9 mouse cellular contexts compared by ENCODE assay signal in genomic region chr11:88294394-88294710, GRCm38 (mm10). TPM values are rescaled to one million over a fixed set of nuclear protein-coding genes. Genes with fewer than 3 reads are reported as not detected.
DNase-seq lines count a peak whose midpoint lies in the region; ATAC-seq and TF ChIP-seq lines count a peak whose summit lies in the region.
"Had no signal": no experiment of that assay in that cellular context is flagged by ENCODE, and none has a peak within 500 bp of the region (broad histone marks: within the 10 kb centered on the region; RNA-seq: fewer than 3 reads in every experiment).

No protein-coding gene starts in this region.

- H3K4me3 ChIP-seq in kidney, adult 2 months (ENCODE audit: insufficient read depth, low read depth, low read length), result no peak overlapping the region
- H3K4me3 ChIP-seq in embryonic facial prominence, embryonic 11.5 days (ENCODE audit: low read depth, low read length), result peak overlapping the region; percentile 28; the same call in 1 of the 2 replicates
- H3K4me3 ChIP-seq in hindbrain, embryonic 11.5 days (ENCODE audit: low read depth, low read length), result peak overlapping the region; percentile 30
- H3K4me3 ChIP-seq in midbrain, embryonic 11.5 days (ENCODE audit: low read depth, low read length), result peak overlapping the region; percentile 25
- H3K4me3 ChIP-seq in layer of hippocampus, adult 2 months, result no peak overlapping the region

- no peaks in the 10 kb centered on the region for H3K9me3 ChIP-seq in embryonic facial prominence, embryonic 11.5 days (replicated peaks; ENCODE audit: control insufficient read depth, low read length)
- H3K9me3 ChIP-seq in hindbrain, embryonic 11.5 days (ENCODE audit: control insufficient read depth, low read length), result no peaks in the 10 kb centered on the region
- H3K9me3 ChIP-seq in midbrain, embryonic 11.5 days (ENCODE audit: control insufficient read depth, low read length), result no peaks in the 10 kb centered on the region

- H3K27me3 ChIP-seq in kidney, adult 2 months (replicated peaks; ENCODE audit: control insufficient read depth, insufficient read depth, low read length), result no peaks in the 10 kb centered on the region
- H3K27me3 ChIP-seq in embryonic facial prominence, embryonic 11.5 days (ENCODE audit: control insufficient read depth, insufficient read depth, low read length), result no peaks in the 10 kb centered on the region; the same call in 1 of the 2 replicates
- no peaks in the 10 kb centered on the region; the same call in 1 of the 2 replicates for H3K27me3 ChIP-seq in hindbrain, embryonic 11.5 days (ENCODE audit: control insufficient read depth, insufficient read depth, low read length)
- no peaks in the 10 kb centered on the region for H3K27me3 ChIP-seq in midbrain, embryonic 11.5 days (ENCODE audit: control insufficient read depth, insufficient read depth, low read length)

- H3K9ac ChIP-seq in embryonic facial prominence, embryonic 11.5 days (replicated peaks; ENCODE audit: low read length), result peak overlapping the region; percentile 51
- H3K9ac ChIP-seq in hindbrain, embryonic 11.5 days (ENCODE audit: low read depth, low read length), result peak overlapping the region; percentile 60
- H3K9ac ChIP-seq in midbrain, embryonic 11.5 days (ENCODE audit: low read length), result peak overlapping the region; percentile 54

- WGBS in kidney, adult 2 months, result 37% methylated on average over 17 of the region's 17 CpGs
- WGBS in embryonic facial prominence, embryonic 11.5 days, result 24% methylated on average over 17 of the region's 17 CpGs
- WGBS in hindbrain, embryonic 11.5 days, result 19% methylated on average over 17 of the region's 17 CpGs
- 23% methylated on average over 17 of the region's 17 CpGs for WGBS in midbrain, embryonic 11.5 days

- H3K36me3 ChIP-seq in kidney, adult 2 months (ENCODE audit: control insufficient read depth, insufficient read depth, low read length), result no peaks in the 10 kb centered on the region
- no peaks in the 10 kb centered on the region for H3K36me3 ChIP-seq in embryonic facial prominence, embryonic 11.5 days (replicated peaks; ENCODE audit: control insufficient read depth, insufficient read depth, low read depth, low read length)
- no peaks in the 10 kb centered on the region for H3K36me3 ChIP-seq in hindbrain, embryonic 11.5 days (ENCODE audit: control insufficient read depth, insufficient read depth, low read length)
- H3K36me3 ChIP-seq in midbrain, embryonic 11.5 days (ENCODE audit: control insufficient read depth, insufficient read depth, low read length), result no peaks in the 10 kb centered on the region

- peak; percentile 27 for DNase-seq in kidney, adult 2 months
- DNase-seq in kidney, adult 9 months, result no peak
- no peak for DNase-seq in embryonic facial prominence, embryonic 11.5 days (ENCODE audit: low spot score)
- no peak for DNase-seq in hindbrain, embryonic 11.5 days (ENCODE audit: low spot score)
- no peak for DNase-seq in midbrain, embryonic 11.5 days (ENCODE audit: low spot score, missing footprints)
- DNase-seq in gastrocnemius, postnatal 25 days, result no peak
- DNase-seq in right cerebral cortex, postnatal 25 days, result no peak
- no peak for DNase-seq in layer of hippocampus, adult 2 months (ENCODE audit: low spot score in 2 of 2)
- DNase-seq: lung, adult 18-20 months had no signal

- H3K4me2 ChIP-seq in embryonic facial prominence, embryonic 11.5 days (ENCODE audit: low read depth, low read length), result peak overlapping the region; percentile 59
- peak overlapping the region; percentile 38 for H3K4me2 ChIP-seq in hindbrain, embryonic 11.5 days (replicated peaks; ENCODE audit: low read depth, low read length)
- H3K4me2 ChIP-seq in midbrain, embryonic 11.5 days, result peak overlapping the region; percentile 44

- no peak for TF ChIP-seq CTCF in kidney, adult 2 months (conservative IDR thresholded peaks at IDR 0.05; ENCODE audit: insufficient read depth, insufficient read length, low read depth, low read length)
- no peak for TF ChIP-seq CTCF in layer of hippocampus, adult 2 months (conservative IDR thresholded peaks at IDR 0.05)

- ATAC-seq in embryonic facial prominence, embryonic 11.5 days (replicated peaks; ENCODE audit: insufficient number of reproducible peaks, low FRiP score, low TSS enrichment, low read depth), result no peak
- ATAC-seq in hindbrain, embryonic 11.5 days (ENCODE audit: low FRiP score), result no peak
- no peak for ATAC-seq in midbrain, embryonic 11.5 days (ENCODE audit: low FRiP score)

- H3K4me1 ChIP-seq in kidney, adult 2 months (ENCODE audit: control insufficient read depth, insufficient read depth, low read length), result peaks cover 14% of the 10 kb centered on the region; the same call in 1 of the 2 replicates
- peaks cover 6% of the 10 kb centered on the region for H3K4me1 ChIP-seq in embryonic facial prominence, embryonic 11.5 days (ENCODE audit: control insufficient read depth, insufficient read depth, low read length)
- H3K4me1 ChIP-seq in hindbrain, embryonic 11.5 days (replicated peaks; ENCODE audit: control insufficient read depth, insufficient read depth, low read length), result peaks cover 7% of the 10 kb centered on the region
- peaks cover 25% of the 10 kb centered on the region for H3K4me1 ChIP-seq in midbrain, embryonic 11.5 days (ENCODE audit: control insufficient read depth, insufficient read depth, low read length)

- no peak overlapping the region for H3K27ac ChIP-seq in kidney, adult 2 months (ENCODE audit: insufficient read depth, low read depth, low read length)
- H3K27ac ChIP-seq in embryonic facial prominence, embryonic 11.5 days (replicated peaks; ENCODE audit: low read depth, low read length), result no peak overlapping the region
- H3K27ac ChIP-seq in hindbrain, embryonic 11.5 days (ENCODE audit: low read depth, low read length), result peak overlapping the region; percentile 80
- peak overlapping the region; percentile 72 for H3K27ac ChIP-seq in midbrain, embryonic 11.5 days (ENCODE audit: low read depth, low read length)
- no peak overlapping the region for H3K27ac ChIP-seq in layer of hippocampus, adult 2 months

- no peak for TF ChIP-seq POLR2A in kidney, adult 2 months (IDR thresholded peaks at IDR 0.05; ENCODE audit: low read depth, low read length)

RNA-seq across cellular contexts. Expression of gene Ccdc182, which starts 0.5 kb away (rescaled TPM):
- 0.34 and 0.61 TPM in 2 replicates for polyA plus RNA-seq in kidney, adult 2 months (2012; rRNA removed)
- 1.7 and 2.6 TPM in 2 replicates for polyA plus RNA-seq in embryonic facial prominence, embryonic 11.5 days (2014; fragmentation: Nextera tagmentation; extraction: Ambion mirVana)
- 9.8 and 10.0 TPM in 2 replicates for polyA plus RNA-seq in hindbrain, embryonic 11.5 days (2014; fragmentation: Nextera tagmentation; extraction: Ambion mirVana)
- polyA plus RNA-seq in midbrain, embryonic 11.5 days (2014; fragmentation: Nextera tagmentation; extraction: Ambion mirVana), result 9.1 and 9.5 TPM in 2 replicates
- total RNA-seq in gastrocnemius, postnatal 25 days (2021), result not detected
- not detected for total RNA-seq in layer of hippocampus, adult 2 months (2021)

Comparison
In these comparisons a context has a peak if more than half of its experiments do, and no peak if none do; other contexts are left out.
1. H3K27ac ChIP-seq: peak in hindbrain, embryonic 11.5 days (single experiment) and midbrain, embryonic 11.5 days (single experiment); none in kidney, adult 2 months (single experiment), embryonic facial prominence, embryonic 11.5 days (single experiment) and layer of hippocampus, adult 2 months (single experiment).
2. H3K4me3 ChIP-seq: peak in embryonic facial prominence, embryonic 11.5 days (single experiment), hindbrain, embryonic 11.5 days (single experiment) and midbrain, embryonic 11.5 days (single experiment); none in kidney, adult 2 months (single experiment) and layer of hippocampus, adult 2 months (single experiment).
3. Peak in every context shown above with its lines, with median percentiles within 50 percentile points of each other: H3K4me2 ChIP-seq and H3K9ac ChIP-seq.